Mouse (Mus musculus) myocyte (in vitro differentiated cells): ENCODE measurements around the gene Ccser1. TPM values are rescaled to one million over a fixed set of nuclear protein-coding genes. Genes with fewer than 3 reads are reported as not detected.

ENCODE experiments used
- H3K27me3 ChIP-seq: one replicate; pipeline ENCODE4 v1.6.1; 2011; ENCODE audit not compliant: control insufficient read depth, insufficient read depth, insufficient read length
- H3K36me3 ChIP-seq: one replicate; pipeline ENCODE4 v1.6.1; 2011; ENCODE audit not compliant: control insufficient read depth, insufficient read depth
- H3K4me2 ChIP-seq: one replicate; pipeline ENCODE4 v1.6.1; 2011; ENCODE audit warnings: low read depth, control low read depth
- H3K4me3 ChIP-seq: one replicate; pipeline ENCODE4 v1.5.1; 2011; ENCODE audit warnings: mild to moderate bottlenecking, control low read depth, moderate library complexity
- H3K79me2 ChIP-seq: one replicate; pipeline ENCODE4 v1.6.1; 2011; ENCODE audit not compliant: control insufficient read depth, insufficient read depth
- H3ac ChIP-seq: one replicate; pipeline ENCODE4 v1.6.1; 2011; ENCODE audit not compliant: control insufficient read depth, insufficient read length
- CEBPB ChIP-seq: IDR thresholded peaks from 2 replicates; pipeline ENCODE4 v1.6.1; 2011; ENCODE audit warnings: mild to moderate bottlenecking, moderate library complexity; ENCODE audit not compliant: poor library complexity, insufficient read depth, severe bottlenecking
- E2F4 ChIP-seq: IDR thresholded peaks from one replicate; pipeline ENCODE4 v1.6.1; 2011; ENCODE audit warnings: mild to moderate bottlenecking, control low read depth, moderate library complexity; ENCODE audit not compliant: insufficient read depth
- MAX ChIP-seq: IDR thresholded peaks from one replicate; pipeline ENCODE4 v1.6.1; 2011; ENCODE audit warnings: low read depth, mild to moderate bottlenecking, control low read depth
- MYOD1 ChIP-seq, 3 experiments: IDR thresholded peaks; one replicate each; pipeline ENCODE4 v1.6.1; 2011; ENCODE audit warnings: control low read depth in 2 of 3, low read depth in 2 of 3, mild to moderate bottlenecking in 2 of 3, moderate library complexity in 1 of 3; ENCODE audit not compliant: insufficient read length in 2 of 3, control insufficient read depth in 1 of 3
- MYOG ChIP-seq, 3 experiments: IDR thresholded peaks; one replicate each; pipeline ENCODE4 v1.6.1; 2011; ENCODE audit warnings: control low read depth in 2 of 3, low read depth in 2 of 3, mild to moderate bottlenecking in 2 of 3; ENCODE audit not compliant: insufficient read length in 2 of 3, control insufficient read depth in 1 of 3, insufficient read depth in 1 of 3
- POLR2A ChIP-seq: IDR thresholded peaks from one replicate; pipeline ENCODE4 v1.6.1; 2011; ENCODE audit warnings: low read depth, mild to moderate bottlenecking, control low read depth, moderate library complexity; ENCODE audit not compliant: insufficient read length
- POLR2AphosphoS2 ChIP-seq: IDR thresholded peaks from one replicate; pipeline ENCODE4 v1.6.1; 2011; ENCODE audit warnings: low read depth, control low read depth; ENCODE audit not compliant: insufficient read length
- REST ChIP-seq: IDR thresholded peaks from one replicate; pipeline ENCODE4 v1.6.1; 2011; ENCODE audit warnings: mild to moderate bottlenecking, control low read depth, moderate library complexity; ENCODE audit not compliant: insufficient read depth, insufficient read length
- SRF ChIP-seq: IDR thresholded peaks from one replicate; pipeline ENCODE4 v1.6.1; 2011; ENCODE audit warnings: low read depth; ENCODE audit not compliant: control insufficient read depth, insufficient read length
- TCF12 ChIP-seq: IDR thresholded peaks from one replicate; pipeline ENCODE4 v1.6.1; 2011; ENCODE audit warnings: mild to moderate bottlenecking, control low read depth; ENCODE audit not compliant: poor library complexity, insufficient read depth, severe bottlenecking
- TCF3 ChIP-seq: IDR thresholded peaks from one replicate; pipeline ENCODE4 v1.6.1; 2011; ENCODE audit warnings: low read depth, control low read depth; ENCODE audit not compliant: insufficient read length
- USF1 ChIP-seq: IDR thresholded peaks from one replicate; pipeline ENCODE4 v1.6.1; 2011; ENCODE audit warnings: low read depth, mild to moderate bottlenecking, control low read depth, moderate library complexity
- polyA plus RNA-seq: library from polyadenylated mRNA; unstranded; fragments of >200 nt; fragmentation: generic; extraction: Trizol; gene quantifications from one replicate; pipeline ENCODE4 v1.2.1, GENCODE M21; 2012; ENCODE audit warnings: missing spikeins

The Ccser1 gene
- polyA plus RNA-seq, 1 experiment = 0.52 TPM

GRCm38 (mm10) chr6:61567551-61567950, 387.4 kb downstream of the Ccser1 start:
- TF ChIP-seq MAX (no peak), SRF (no peak), CEBPB (no peak), POLR2A (no peak), USF1 (no peak), MYOD1 (IDR thresholded peaks at IDR 0.05; ENCODE audit: control insufficient read depth in 1 of 3, insufficient read length in 2 of 3, low read depth in 2 of 3) (no peak), TCF3 (no peak), REST (no peak), E2F4 (no peak), POLR2AphosphoS2 (no peak), MYOG (IDR thresholded peaks at IDR 0.05; ENCODE audit: control insufficient read depth in 1 of 3, insufficient read depth in 1 of 3, insufficient read length in 2 of 3, low read depth in 2 of 3) (no peak), TCF12 (no peak)
- Histone ChIP-seq H3ac (no peak overlapping the region), H3K4me3 (no peak overlapping the region)

GRCm38 (mm10) chr6:61567967-61568366, 387.8 kb downstream of the Ccser1 start:
- TF ChIP-seq SRF (no peak), POLR2AphosphoS2 (no peak)
- H3K36me3 ChIP-seq = no peaks in the 10 kb centered on the region
- no peaks in the 10 kb centered on the region for H3K79me2 ChIP-seq
- H3K4me3 ChIP-seq = no peak overlapping the region
- H3K4me2 ChIP-seq = no peak overlapping the region
- H3ac ChIP-seq = no peak overlapping the region
- H3K27me3 ChIP-seq = no peaks in the 10 kb centered on the region

More at GRCm38 (mm10) chr6:61567551-61567950, 387.4 kb downstream of the Ccser1 start:
- Histone ChIP-seq H3K4me2 (no peak overlapping the region), H3K27me3 (no peaks in the 10 kb centered on the region), H3K36me3 (no peaks in the 10 kb centered on the region), H3K79me2 (no peaks in the 10 kb centered on the region)

- no peak overlapping the region for H3K4me2 ChIP-seq
- H3K4me3 ChIP-seq = no peak overlapping the region
- H3K36me3 ChIP-seq = no peaks in the 10 kb centered on the region
- TF ChIP-seq USF1 (no peak), POLR2A (no peak), MAX (no peak), REST (no peak), TCF12 (no peak), E2F4 (no peak), CEBPB (no peak), TCF3 (no peak), POLR2AphosphoS2 (no peak), SRF (no peak), MYOG (IDR thresholded peaks at IDR 0.05; ENCODE audit: control insufficient read depth in 1 of 3, insufficient read depth in 1 of 3, insufficient read length in 2 of 3, low read depth in 2 of 3) (no peak), MYOD1 (IDR thresholded peaks at IDR 0.05; ENCODE audit: control insufficient read depth in 1 of 3, insufficient read length in 2 of 3, low read depth in 2 of 3) (no peak)
- no peaks in the 10 kb centered on the region for H3K27me3 ChIP-seq
- H3K79me2 ChIP-seq = no peaks in the 10 kb centered on the region
- H3ac ChIP-seq = no peak overlapping the region
These were observed 401.6 kb downstream of the Ccser1 start for GRCm38 (mm10) chr6:61581696-61582095.

GRCm38 (mm10) chr6:61588999-61589398, 408.9 kb downstream of the Ccser1 start:
- H3K27me3 ChIP-seq = no peaks in the 10 kb centered on the region
- no peak overlapping the region for H3K4me2 ChIP-seq
- H3K79me2 ChIP-seq = no peaks in the 10 kb centered on the region
- no peaks in the 10 kb centered on the region for H3K36me3 ChIP-seq
- TF ChIP-seq USF1 (peak; percentile 65), MAX (no peak)
- no peak overlapping the region for H3ac ChIP-seq
- no peak overlapping the region for H3K4me3 ChIP-seq

- no peak for TF ChIP-seq MAX
- TF ChIP-seq MYOG (IDR thresholded peaks at IDR 0.05; ENCODE audit: control insufficient read depth in 1 of 3, insufficient read depth in 1 of 3, insufficient read length in 2 of 3, low read depth in 2 of 3) = no peak
- TF ChIP-seq POLR2A = no peak
- TF ChIP-seq TCF12 = no peak
- no peak for TF ChIP-seq CEBPB
- no peak for TF ChIP-seq MYOD1 (IDR thresholded peaks at IDR 0.05; ENCODE audit: control insufficient read depth in 1 of 3, insufficient read length in 2 of 3, low read depth in 2 of 3)
- no peak for TF ChIP-seq TCF3
- TF ChIP-seq SRF = no peak
- TF ChIP-seq USF1 = no peak
- no peak for TF ChIP-seq POLR2AphosphoS2
- no peak for TF ChIP-seq E2F4
- no peak for TF ChIP-seq REST
- Histone ChIP-seq H3K27me3 (no peaks in the 10 kb centered on the region), H3K79me2 (no peaks in the 10 kb centered on the region), H3K4me2 (no peak overlapping the region), H3ac (no peak overlapping the region), H3K36me3 (no peaks in the 10 kb centered on the region), H3K4me3 (no peak overlapping the region)
These were observed 421.8 kb downstream of the Ccser1 start for GRCm38 (mm10) chr6:61601911-61602310.
